Mouse (Mus musculus) gastrocnemius, postnatal 25 days (tissue): Measurements from ENCODE around the gene Rnf26. TPM values are rescaled to one million over a fixed set of nuclear protein-coding genes. Genes with fewer than 3 reads are reported as not detected.

Experiments
- DNase-seq: peaks from one replicate; pipeline ENCODE4 v3.0.0; 2022
- total RNA-seq, 2 experiments: library from RNA; stranded (reverse); gene quantifications; 1 replicate in 1 of 2; 2 replicates in 1 of 2; pipeline ENCODE4 v1.2.3; 2021

Gene Rnf26
- total RNA-seq, 2 experiments from 2014 or later, result 2.9 TPM

DNA sequence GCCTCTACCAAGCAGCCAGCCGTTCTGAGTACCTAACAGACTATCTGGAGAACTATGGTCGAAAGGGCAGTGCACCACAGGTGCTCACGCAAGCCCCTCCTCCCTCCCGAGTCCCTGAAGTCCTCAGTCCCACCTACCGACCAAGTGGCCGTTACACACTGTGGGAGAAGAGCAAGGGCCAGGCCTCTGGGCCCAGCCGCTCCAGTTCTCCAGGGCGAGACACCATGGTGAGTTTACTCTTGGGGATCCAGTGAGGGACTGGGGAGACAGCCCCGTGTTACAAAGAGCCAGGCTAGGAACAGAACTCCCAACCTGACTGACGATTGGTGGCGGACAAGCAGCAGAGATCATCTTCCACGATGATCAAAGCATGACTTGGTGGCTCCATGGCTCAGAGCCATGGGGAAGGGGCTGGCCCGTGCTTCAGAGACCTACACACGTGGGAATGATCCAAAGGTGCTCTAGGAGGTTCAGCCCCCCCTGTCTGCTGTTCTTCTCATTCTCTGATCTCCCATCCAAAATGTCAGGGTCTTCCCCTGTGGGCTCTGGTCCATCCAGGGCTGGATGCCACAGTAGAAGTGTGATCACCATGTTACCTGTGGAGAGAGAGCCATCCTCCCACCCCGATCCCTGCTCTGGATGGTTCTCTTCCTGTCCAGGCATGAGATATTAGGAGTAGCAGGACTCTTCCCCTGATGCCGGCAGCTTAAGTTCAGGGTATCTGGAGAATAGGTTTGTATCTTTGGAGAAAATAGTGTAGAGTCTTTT, 37.1 kb downstream of the Rnf26 start:
- no peak for DNase-seq

DNA sequence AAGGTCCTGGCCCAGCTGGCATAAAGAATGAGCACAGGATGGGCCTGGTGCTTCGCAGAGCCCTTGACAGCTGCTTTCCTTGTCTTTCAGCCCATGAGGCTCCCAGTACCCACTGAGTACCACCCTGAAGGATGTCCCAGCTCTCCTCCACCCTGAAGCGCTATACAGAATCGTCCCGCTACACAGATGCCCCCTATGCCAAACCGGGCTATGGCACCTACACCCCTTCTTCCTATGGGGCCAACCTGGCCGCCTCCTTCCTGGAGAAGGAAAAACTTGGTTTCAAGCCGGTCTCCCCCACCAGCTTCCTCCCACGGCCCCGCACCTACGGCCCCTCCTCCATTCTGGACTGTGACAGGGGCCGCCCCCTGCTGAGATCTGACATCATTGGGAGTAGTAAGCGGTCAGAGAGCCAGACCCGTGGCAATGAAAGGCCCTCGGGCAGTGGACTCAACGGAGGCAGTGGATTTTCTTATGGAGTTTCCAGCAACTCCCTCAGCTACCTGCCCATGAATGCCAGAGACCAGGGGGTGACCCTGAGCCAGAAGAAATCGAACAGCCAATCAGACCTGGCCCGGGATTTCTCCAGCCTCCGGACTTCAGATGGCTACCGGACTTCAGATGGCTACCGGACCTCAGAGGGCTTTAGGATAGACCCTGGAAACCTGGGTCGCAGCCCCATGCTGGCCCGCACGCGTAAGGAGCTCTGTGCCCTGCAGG, 37.9 kb downstream of the Rnf26 start:
- no peak for DNase-seq

DNA sequence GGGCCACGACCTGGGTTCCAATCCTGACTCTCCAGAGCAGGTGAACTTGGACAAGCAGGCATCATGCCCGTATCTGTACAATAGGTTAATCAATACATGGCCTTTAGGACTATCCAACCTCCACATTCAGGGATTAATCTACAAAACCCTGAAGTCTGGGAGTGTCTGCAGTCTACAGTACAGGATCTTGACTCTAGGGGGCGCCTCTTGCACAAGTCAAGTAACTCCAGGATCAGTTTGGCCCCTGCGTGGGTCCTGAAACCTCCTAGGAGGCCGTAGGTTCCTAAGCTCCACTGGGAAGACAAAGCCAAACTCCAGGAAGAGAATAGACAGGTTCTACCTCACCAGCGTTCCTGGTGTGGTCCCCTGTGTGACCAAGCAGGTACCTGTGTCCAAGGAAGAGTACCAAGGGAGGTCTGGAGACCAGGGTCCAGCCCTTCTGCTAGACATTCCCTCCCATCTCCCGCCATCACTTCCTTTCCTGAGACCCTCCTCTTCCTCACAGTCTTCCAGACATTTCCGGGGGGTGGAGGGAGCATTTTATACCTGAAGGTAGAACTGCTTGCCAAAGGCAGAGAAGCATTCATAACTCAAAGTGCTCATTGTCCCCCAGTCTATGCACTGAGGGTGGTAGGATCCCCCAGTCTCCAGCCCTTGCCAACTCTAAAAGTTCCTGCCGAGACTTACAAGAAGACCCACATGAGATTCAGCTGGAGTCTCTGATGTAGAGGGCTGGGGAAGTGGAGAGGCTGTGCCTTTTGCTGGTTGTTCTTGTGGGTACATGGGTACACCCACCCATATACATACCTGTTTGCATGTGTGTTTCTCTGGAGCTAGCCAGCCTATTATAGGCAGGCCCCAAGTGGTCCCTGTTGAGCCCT, 38.7 kb downstream of the Rnf26 start:
- DNase-seq, result no peak

DNA sequence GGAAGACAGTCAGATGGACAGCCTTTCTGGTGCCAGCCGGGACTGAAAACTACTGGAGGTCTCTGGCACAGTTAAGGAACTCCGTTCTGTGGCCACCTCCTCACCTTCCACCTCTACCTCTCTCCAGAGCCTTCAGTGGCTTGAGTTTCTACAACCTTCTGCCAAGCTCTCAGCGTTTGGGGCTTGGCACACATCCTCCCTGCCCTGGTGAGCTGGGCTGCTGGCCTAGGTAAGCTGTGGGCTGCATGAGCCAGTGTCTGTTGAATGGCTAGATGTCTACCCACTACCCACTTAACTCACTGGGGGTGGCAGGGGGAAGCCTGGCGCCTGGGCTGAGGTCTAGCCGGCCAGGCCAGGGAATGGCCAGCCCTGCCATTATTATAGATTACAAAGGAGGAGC, 40.2 kb downstream of the Rnf26 start:
- peak; percentile 71 for DNase-seq

DNA sequence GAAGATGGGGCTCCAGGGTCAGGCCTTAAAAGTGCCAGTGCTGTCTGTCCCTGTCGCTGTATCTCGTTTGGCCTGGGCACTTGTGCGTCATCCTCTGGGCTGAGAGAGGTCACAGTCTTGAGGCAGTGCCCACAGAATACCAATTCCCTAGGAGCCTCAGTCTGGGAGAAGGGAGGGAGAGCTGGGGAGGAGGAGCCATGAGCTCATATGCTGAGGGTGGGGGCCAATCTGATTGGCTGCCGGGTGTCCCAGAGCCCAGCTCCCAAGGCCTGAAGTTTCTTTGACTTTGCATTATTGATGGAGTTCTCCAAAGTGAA, 40.8 kb downstream of the Rnf26 start:
- DNase-seq, result peak; percentile 86

DNA sequence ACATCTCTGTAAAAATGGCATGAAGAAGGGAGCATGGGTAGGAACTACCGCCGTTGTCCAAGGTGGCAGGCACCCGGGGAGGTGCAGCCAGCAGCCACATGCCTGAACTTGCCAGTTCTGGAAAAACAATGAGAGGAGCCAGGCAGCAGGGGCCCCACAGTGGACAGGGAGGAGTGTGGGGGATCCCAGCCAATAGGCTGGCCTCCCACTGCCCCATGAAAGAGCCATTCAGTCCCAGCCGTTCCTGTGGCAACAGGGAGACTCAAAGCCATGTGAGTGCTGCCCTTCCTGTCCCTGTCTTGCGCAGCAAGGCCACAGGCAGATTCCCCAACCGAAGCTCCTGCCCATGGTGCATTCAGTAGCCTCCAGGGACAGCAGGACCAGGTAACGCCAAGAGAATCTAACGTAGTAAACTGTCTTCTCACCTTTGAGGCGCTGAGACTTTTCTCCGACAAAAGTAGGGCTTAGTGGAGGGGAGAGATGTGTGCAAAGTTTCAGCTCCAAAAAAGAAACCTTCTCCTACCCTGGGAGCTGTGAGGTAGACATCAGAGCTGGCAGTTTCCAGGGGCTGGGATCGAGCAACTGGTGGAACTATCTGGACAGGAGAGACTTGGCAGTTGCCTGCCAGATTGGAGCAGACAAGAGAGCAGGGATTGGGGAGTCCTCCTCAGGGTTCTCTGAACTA, 41.3 kb downstream of the Rnf26 start:
- peak; percentile 66 for DNase-seq

DNA sequence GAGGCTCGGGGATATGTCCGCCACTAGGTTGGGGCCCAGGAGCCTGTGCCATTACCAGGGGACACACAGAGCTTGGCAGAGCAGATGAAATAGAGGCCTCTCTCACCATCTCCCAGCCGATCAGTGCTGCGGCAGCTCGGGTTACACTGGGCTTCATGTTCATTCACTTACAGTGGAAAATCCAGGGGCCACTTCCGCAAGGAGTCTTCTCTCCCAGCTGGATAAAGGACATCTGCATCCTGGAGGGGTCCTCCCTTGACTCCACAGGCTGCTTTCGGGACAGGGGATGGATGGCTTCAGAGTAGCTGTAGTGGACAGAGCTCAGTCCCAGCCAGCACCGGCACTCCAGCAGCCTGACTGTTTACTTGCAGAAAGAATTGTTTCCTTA, 42.5 kb downstream of the Rnf26 start:
- DNase-seq, result peak; percentile 62

DNA sequence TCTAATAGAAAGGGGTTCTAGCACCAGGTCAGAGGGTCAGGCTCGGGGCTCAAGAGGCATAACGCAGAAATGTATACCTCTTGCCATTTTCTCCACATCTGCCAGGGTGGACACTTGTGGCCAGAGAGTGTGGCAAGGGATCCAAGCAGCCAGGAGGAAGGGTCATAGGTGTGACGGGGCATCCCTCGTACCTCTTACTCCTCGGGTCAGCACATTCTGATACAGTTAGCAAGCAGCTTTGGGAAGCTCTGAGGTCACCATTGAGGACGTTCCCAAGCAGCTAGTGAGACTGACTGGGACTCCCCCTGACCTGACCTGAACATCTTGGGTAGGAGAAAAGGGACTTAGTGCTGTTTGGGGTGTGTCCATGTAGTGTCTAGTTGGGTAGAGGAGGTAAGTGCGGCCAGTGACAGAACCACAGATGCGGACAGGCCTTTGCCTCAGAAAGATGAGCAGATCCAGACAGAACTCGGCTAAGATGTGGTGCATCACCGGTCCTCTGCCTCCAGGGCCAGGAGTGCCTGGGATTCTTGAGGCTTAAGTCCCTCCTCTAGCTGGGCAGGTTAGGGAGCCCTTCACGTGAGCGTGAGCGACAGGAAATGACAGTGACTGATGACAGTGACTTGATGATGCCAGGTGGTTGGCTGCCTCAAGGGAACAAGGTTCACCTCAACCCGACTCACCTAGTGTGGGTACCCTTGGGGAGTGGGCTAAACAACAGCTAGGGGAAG, 43.0 kb downstream of the Rnf26 start:
- DNase-seq, result peak; percentile 60

DNA sequence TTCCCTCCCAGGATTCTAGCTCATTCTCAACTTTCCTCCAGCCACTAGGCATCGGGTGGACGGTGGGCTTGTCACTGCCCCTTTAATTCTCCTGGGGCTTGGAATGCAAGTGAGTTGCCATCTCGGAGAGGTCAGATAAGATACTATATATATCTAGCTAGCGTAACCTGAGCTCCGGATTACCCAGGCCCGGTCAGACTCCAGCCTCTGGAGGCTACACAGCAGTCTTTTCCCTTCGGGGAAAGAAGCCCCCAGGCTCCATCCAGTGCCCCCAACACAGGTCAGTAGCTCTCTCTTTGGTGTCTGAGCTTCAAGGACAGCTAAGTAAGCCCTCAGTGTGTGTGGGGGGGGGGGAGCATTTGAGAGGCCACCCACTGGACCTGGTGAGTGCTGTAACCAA, 44.1 kb downstream of the Rnf26 start:
- peak; percentile 53 for DNase-seq

DNA sequence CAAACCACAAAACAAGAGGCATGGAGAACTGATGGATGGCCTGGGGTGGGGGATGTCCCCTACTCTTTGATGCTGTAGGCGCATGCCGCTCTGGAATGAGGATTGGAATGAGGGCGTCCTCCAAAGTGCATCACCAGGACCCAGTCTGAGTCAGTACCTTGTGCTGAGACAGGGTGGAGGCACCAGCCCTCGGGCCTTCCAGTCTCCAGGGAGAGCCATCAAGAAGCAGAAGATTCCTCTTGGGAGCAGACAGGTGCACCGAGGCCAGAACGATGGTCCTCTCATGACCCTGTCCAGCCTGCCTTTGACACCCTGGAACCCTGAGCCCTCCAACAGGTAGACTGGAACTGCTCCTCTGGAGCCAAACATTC, 45.4 kb downstream of the Rnf26 start:
- no peak for DNase-seq

DNA sequence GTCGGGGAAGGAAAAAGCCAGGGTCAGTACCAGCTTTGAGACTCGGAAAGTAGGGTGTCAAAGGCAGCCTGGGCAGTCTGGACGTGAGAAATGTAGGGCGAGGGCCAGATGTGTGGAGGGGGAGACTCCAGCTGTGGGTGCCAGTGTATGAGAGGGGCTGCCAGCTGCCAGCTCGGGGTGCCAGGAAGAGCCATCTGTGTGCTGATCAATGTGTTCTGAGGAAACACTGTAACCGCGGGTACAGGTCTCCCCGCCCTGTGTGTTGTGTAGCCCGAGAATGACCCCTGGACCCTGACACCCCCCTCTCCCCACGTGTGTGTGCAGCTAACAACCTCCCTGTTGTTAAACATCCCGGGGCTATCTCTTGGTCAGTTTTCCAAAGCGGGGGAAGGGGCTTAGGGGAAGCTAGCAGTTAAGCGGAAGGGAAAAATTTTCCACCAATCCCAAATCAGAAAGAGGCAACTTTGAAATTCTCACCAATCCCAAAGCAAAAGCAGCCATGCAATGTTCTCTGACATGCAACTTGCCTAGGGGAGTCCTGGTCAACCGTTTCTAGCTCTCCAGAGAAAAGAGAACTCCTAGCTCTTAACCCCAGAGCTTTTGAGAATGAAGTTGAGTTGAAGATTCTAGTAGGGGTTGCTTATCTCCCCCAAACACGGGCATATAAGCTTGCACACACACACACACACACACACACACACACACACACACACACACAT, 45.9 kb downstream of the Rnf26 start:
- peak; percentile 64 for DNase-seq

DNA sequence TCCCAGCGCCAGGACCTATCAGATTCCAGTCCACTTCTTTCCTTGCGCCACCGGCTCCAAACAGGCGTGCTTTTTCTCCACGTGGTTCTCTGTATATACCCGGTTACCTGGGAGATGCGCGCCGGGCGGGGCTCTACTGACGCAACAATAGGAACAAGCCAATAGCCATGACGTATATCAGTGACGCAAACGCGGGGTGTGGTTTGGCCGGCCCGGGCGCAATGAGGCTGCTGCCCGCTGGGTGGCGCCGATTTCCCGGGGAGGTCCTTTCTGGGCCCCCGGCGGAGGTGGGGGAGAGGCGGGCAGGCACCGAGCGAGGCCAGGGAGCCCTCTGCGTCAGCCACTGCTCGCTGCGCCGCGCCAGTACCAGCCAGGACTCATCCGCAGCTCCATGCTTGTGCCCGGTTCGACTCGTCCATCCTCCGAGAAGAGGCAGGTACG, 46.5 kb downstream of the Rnf26 start, which contains the start of gene Usp2:
Usp2 (plus strand) TSS at position 237 of the 441 bp plus-strand sequence.
- peak; percentile 98 for DNase-seq

DNA sequence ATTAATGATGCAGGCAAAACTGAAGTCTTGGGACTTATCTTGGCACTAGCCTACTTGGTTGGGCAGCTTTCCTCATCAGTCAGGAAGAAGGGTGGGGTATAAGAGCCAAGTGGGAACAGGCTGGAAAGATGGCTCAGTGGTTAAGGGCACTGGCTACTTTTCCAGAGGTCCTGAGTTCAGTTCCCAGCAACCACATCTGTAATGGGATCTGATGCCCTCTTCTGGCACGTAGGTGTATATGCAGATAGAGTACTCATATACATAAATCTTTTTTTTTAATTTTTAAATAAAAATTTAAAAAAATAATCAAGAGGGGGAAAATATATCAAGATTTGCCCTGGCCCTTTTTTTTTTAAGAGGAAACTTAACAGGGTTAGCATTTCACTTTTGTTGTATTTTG, 48.1 kb downstream of the Rnf26 start:
- DNase-seq, result no peak

DNA sequence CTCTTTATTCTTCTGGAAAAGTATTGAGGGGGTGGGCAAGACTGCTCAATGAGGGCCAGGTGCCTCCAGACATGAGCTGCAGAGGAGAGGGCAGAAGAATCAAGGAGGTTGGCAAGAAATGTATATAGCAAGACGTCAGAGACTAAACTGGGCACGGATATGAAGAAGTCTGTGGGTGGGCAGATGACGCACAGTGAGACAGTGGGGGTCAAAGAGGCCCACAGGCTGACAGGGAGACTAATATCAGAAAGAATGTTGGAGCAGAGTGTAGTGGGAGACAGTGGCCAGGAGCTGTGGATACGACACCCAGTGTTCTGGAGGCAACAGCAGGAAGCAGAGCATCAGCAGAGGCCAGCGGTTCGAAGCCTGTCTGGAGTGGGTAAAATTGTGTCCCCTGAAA, 54.7 kb downstream of the Rnf26 start:
- no peak for DNase-seq

DNA sequence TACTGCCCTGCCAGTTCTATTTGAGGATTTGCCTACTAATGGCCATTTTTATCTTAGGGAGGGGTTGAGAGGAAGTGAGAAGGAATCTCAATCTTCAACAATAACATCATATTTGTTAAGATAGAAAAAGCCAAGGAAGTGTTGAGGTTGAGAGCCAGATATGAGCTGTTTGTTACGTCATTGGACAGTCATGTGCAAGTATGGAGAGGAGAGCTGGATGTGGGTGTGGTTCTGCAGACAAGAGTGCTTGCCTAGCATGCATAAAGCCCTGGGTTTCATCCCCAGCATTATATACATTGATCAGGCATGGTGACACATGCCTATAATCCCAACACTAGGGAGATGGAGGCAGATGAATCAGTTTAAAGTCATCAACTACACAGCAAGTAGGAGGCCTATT, 59.4 kb downstream of the Rnf26 start:
- no peak for DNase-seq

DNA sequence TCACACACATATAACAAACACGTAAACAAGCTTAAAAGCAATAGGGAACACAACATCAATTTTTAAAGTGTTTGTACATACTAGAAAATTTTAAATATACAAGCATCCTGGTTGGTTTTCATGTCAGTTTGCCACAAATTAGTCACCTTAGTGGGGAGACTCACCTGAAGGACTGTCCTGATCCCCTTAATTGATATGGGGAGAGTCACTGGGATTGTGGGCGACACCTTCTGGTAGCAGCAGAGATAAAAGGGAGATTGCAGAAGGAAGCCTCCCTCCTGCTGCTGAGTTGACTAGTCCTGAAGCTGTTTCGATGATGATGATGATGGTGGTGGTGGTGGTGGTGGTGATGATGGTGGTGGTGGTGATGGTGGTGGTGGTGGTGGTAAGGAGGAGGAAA, 60.5 kb downstream of the Rnf26 start:
- DNase-seq, result no peak

DNA sequence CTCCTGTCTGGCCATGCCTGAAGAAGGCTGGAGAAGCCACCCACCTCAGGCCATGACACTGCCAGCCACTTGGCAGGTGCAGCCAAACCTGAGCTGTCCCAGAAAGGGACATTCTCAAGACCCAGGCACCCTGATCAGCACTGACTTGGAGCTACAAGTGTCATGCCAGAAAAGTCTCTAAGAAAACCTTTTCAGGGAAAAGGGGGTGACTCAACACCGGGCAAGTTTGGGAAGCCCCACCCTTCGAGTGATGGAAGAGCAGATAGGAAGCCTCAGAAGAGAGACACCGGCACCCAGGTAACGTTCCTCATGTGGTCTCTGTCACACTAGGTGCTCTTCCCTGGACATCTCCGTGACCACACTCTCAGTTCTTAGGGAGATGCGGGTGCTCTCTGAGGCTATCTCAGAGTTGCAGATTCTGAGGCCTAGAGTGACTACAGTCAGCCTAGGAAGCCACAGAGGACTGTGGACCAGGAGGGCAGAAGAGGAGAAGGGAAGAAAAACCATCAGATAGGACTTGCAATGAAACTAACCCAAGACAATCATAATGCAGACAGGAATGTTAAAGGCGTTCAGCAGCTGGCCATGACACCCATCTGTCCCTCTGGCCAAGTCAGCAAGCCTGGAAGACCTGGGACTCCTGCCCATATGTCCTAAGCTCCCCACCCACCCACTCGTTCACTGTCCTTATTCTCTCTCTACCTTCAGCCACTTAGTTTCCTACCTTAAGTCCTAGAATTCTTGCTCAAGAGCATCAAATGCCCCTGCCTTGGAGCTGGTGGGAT, 63.7 kb downstream of the Rnf26 start:
- no peak for DNase-seq

DNA sequence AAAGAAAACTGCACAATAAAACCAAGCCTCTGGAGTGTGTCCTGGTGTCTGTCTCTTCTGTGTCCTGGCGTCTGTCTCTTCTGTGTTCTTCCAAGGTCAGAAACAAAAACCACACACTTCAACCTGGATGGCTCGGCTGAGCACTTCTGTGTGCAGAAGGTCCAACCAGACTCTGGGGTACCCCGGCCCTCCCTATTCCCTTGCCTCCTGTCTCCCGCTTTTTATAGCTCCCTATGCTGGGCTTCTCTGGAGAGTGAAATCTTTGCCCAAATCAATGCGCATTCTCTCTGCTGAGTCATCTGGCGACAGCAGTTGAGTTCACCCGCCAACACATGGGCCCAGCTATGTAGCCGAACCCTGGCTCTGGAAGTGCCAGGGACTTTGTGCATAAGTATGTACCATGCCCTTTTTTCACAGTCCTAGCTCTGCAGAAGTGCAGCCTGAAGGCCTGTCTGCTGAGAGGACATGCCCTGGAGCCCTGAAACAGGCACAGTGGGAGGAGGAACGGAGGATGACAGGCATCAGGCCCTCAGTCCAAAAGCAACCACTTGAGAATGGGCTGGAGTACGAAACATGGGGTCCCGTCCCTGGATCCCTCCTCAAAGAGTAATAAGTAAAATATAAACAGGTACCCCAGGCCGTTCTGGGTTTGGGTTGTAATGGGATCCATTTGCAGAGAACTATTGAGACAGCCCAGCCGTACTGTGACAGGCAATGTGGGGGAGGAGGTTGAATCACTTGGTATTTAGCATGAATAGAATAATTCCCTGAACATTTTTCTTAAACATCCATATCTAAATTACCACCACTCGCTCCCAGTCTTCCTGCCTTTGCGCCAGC, 64.6 kb downstream of the Rnf26 start:
- DNase-seq, result no peak
